Mouse (Mus musculus) layer of hippocampus, postnatal 25 days (tissue): ENCODE measurements around the gene Arap2. TPM values are rescaled to one million over a fixed set of nuclear protein-coding genes. Genes with fewer than 3 reads are reported as not detected.

ENCODE experiments used
- DNase-seq, 2 experiments: peaks; one replicate each; pipeline ENCODE4 v3.0.0; 2022; ENCODE audit warnings: mixed read lengths in 2 of 2, low spot score in 1 of 2; ENCODE audit errors: extremely low spot score in 1 of 2
- total RNA-seq, 2 experiments: library from RNA; stranded (reverse); gene quantifications; 2 replicates each; pipeline ENCODE4 v1.2.3; 2021

The Arap2 gene
- total RNA-seq, 2 experiments from 2014 or later: 41.0 to 49.9 TPM

DNA sequence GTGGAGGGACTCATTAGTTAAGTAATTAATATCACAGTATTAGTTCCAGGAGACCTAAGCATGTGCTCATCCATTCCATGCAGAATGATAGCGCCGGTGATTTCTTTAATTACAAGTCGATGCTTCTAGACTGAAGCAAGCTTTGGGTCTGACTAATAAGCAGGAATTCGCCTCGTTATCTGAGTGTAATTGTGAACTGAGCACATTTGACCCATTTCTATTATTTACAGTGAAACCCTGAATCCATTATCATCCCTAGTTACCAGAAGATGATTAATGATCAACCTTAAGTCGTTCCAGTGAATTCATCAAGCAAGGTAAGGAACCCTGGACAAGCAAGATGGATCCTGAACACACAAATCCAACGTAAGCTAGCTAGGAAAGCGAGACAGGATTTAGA, 125.5 kb downstream of the Arap2 start:
- no peak for DNase-seq

DNA sequence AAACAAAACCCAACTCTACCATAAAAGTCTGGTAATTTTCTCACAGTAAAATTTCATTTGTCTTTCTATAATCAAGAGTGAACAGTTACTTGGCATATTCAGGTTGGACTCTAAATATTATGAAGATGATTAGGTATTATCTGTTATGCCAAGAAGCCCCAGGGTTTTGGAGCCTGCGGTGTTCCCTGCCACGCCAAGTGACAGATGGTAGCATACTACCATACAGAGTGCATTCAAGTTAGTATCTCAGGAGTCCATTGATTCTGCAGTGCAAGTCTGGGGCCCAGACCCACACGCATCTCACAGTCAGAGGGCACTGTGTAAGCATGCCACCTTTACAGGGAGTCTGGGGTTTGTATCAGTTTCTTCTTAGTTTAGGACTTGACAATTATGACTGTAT, 129.6 kb downstream of the Arap2 start:
- no peak for DNase-seq

DNA sequence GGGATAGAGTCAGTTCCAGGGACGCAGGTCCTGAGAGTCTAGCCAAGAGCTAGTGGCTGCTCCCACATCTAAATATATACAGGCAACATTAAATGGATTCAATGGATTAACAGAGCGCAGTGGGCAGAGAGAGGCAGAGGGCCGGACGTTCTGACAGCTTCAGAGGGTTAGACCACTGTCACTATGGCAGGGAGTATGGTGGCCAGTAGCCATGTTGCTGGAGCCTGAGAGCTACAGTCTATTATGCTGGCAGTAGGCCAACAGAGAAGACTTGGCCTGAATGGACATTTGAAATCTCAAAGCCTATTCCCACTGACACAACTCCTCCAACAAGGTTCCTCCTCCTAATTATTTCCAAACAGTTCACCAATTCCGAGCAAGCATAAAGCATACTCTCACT, 137.1 kb downstream of the Arap2 start:
- no peak for DNase-seq

DNA sequence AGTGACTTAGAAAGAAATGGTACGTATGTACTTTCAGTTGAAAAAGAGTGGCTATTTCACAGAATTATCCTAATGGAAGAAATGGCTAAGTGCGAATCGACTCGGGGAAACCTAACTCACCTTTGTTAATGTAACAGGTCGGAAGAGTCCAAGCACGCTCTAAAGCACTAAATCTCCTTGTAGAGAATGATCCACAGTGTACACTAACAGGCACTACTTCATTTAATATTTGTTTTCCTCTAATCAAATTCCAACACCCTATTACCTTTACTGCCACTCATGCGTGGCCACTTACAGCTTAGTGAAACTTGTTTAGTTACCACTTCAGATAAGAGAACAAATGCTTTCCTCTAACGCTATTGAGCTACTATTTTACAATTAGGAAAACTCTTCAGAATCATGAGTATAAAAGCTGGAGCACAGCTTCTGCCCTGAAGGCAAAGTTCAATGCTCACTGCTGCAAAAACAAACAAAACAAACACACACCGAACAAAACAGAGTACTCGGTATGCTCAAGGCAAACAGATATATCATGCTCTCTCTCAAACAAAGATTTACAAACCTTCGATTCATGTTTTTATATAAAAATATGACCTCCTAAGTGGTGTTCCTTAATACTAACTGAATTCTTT, 143.0 kb downstream of the Arap2 start:
- no peak for DNase-seq

DNA sequence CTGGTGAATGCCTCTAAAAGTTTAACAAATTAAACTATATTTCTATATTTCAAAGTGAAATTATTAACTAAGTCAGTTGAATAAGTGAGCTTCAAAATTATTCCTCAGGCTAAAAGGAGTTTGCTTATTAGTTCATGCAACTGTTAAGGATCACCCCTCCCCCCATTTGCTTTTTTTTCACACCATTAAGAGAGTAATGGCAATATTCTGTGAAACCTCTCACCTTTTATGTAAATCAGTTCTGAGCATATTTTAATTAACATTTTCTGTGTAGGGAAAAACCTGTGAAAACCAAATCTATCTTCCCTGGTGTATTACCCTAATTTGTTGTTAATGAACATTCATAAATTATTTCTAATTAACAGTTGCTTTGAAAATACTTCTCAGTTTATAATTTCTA, 147.7 kb downstream of the Arap2 start:
- no peak for DNase-seq

DNA sequence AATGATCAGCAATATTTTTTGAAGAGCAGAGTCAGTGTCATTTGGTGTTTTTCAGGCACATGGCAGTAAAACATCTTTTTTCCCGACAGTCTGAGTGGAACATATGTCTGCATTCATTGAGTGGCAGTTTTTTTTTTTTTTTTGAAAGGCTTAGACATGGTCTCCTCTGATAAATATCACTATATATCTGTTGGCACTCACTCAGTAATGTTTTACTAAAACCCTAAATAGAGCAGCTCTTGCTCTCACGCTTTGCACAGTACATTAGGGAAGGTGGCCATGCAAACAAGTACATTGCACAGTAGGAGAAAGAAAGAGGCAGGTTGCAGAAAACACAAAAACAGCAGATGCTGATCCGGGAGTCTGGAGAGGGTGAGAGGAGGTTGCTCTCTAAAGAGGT, 154.0 kb downstream of the Arap2 start:
- DNase-seq: no peak

DNA sequence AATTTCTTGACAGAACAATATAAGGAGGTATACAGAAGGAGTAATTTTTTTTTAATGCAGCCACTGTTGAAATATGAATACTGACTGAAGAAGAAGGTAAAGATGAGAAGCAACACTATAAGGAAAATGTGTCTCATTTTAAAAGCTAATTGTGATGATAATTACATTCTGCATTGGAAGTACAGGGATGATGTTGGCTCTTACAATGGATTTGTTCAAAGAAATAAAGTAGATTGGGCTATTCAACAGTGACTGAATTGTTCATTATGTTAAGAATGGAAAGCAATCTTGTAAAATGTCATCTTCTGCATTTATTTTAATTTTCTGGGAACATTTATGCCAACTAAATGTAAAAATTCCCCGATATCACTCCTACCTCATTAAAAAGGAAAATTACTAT, 178.6 kb downstream of the Arap2 start:
- DNase-seq: no peak

DNA sequence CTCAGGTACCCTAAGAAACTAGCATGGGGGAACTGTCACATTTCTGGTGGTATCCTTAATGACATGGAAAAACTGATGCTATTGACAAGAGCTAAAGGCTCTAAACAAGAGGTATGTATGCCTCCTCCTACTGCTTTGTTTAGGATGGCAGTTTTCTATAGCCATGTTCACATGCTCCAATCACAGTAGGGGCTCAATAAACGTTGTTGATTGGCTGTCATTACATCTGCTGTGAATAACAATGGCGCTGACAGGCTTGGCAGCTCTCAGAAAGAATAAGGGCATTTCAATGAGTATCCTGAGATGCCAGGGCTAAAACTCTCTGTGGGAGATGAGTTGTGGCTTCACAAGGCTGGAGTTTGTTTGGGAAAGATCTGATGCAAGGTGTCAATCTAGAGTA, 183.3 kb downstream of the Arap2 start:
- DNase-seq: no peak

DNA sequence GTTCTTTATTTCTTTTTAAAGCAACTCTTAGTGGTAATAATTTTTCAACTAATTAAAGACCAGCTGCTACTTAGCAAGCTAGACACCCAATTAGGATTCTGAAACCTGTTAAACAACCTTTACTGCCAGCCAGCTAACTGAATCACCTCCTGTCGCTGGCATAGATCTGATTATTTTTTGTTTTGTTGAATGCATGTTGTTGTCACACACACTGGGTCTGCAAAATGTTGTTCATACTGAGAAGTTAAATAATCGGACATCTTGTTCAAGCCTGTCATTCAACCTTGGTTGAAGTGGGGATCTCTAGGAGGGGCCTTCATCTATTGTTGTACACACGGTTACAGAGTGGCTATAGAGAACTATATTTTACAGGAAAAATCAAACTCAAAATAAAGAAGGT, 184.3 kb downstream of the Arap2 start:
- no peak for DNase-seq

DNA sequence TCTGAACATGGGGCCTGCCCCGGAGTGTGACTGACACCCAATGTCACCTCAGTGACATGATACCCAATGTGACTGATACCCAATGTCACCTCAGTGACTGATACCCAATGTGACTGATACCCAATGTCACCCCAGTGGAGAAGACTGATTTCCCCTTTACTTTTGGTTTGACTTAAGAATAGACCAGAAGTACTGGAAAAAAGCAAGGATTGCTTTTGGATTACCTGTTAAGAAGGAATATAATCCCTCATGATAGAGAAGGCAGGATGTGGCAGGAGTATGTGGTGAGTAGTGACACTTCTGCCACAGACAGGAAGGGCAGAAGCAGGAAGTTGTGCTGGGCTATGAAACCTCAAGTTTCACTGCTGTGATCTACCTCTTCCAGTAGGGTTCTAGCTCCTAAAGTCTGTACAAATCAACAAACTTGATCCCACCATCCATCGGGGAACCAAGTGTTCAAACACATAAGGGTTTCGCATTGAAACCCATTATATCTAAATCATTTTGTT, 191.6 kb downstream of the Arap2 start:
- no peak for DNase-seq

Other genes with a start within 250 kb of the Arap2 start
- under 1 TPM in 1 of 2 experiments, not detected in 1; 0.10 TPM for gene Dthd1, start 47.7 kb upstream of the Arap2 start, total RNA-seq